Mouse (Mus musculus) neural tube, embryonic 11.5 days (tissue): ENCODE data around the gene Myo10. TPM values are rescaled to one million over a fixed set of nuclear protein-coding genes. Genes with fewer than 3 reads are reported as not detected.

ENCODE experiments used
- ATAC-seq: fragments of 200-750 bp; cut with Nextera tagmentation; 2 replicates; pipeline ENCODE4 v1.8.0; 2017; ENCODE audit warnings: moderate number of reproducible peaks, mild to moderate bottlenecking, moderate TSS enrichment, moderate library complexity; ENCODE audit not compliant: insufficient read depth, low FRiP score, low TSS enrichment
- DNase-seq: peaks from one replicate; pipeline ENCODE4 v3.0.0-alpha.2; 2015; ENCODE audit warnings: low spot score
- H3K27ac ChIP-seq: fragments of 300-500 bp; sonication (generic); 2 replicates; pipeline ENCODE4 v1.5.1; 2014; ENCODE audit warnings: low read depth, mild to moderate bottlenecking, low read length
- H3K27me3 ChIP-seq: fragments of 300-500 bp; sonication (generic); 2 replicates; pipeline ENCODE4 v1.6.1; 2014; ENCODE audit warnings: mild to moderate bottlenecking, low read length, mixed read lengths; ENCODE audit not compliant: control insufficient read depth, insufficient read depth
- H3K36me3 ChIP-seq: fragments of 300-500 bp; sonication (generic); 2 replicates; pipeline ENCODE4 v1.6.1; 2014; ENCODE audit warnings: mild to moderate bottlenecking, low read length, moderate library complexity, mixed read lengths; ENCODE audit not compliant: control insufficient read depth, insufficient read depth
- H3K4me1 ChIP-seq: fragments of 300-500 bp; sonication (generic); 2 replicates; pipeline ENCODE4 v1.6.1; 2014; ENCODE audit warnings: low read length, mixed read lengths; ENCODE audit not compliant: control insufficient read depth, insufficient read depth
- H3K4me2 ChIP-seq: fragments of 300-500 bp; sonication (generic); 2 replicates; pipeline ENCODE4 v1.6.1; 2014; ENCODE audit warnings: low read depth, mild to moderate bottlenecking, moderate library complexity
- H3K4me3 ChIP-seq: fragments of 300-500 bp; sonication (generic); 2 replicates; pipeline ENCODE4 v1.5.1; 2014; ENCODE audit warnings: low read depth, low read length
- H3K9ac ChIP-seq: fragments of 300-500 bp; sonication (generic); 2 replicates; pipeline ENCODE4 v1.6.1; 2014; ENCODE audit warnings: mild to moderate bottlenecking, low read length
- H3K9me3 ChIP-seq: fragments of 300-500 bp; sonication (generic); 2 replicates; pipeline ENCODE4 v1.6.1; 2016; ENCODE audit warnings: low read length; ENCODE audit not compliant: control insufficient read depth
- WGBS: fragments of 180-500 bp; shearing (Covaris S2); extraction: QIAGEN DNeasy Blood & Tissue Kit; methylation state at CpG from one replicate; pipeline ENCODE4 v1.1.7; 2014; 5-methylcytosine and 5-hydroxymethylcytosine counted together
- polyA plus RNA-seq: library from polyadenylated mRNA; unstranded; fragments of >200 nt; fragmentation: Nextera tagmentation; extraction: Ambion mirVana; gene quantifications from 2 replicates; pipeline ENCODE4 v1.2.1, GENCODE M21; 2014

The Myo10 gene
- polyA plus RNA-seq, 1 experiment from 2014 or later, result 40.5 TPM

DNA sequence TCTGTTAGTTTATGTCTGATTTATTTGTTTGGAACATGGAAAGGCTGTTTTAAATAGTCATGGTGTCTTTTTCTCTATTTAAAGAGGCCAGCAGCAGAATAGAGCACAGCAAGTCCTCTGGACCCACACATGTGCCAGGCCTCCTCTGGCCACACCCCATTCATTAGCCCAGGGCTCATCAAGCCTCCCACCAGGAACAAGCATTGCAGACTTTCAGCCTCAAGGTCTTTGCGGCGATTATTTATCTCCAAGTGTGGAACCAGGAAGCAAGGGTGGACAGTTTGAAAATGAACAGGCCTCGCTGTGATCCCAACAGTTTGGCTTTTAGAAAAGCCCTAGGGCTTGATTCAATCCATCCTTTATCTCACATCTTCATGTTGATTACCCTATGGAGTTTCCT lies 35.5 kb upstream of the Myo10 start:
- H3K9me3 ChIP-seq, result no peaks in the 10 kb centered on the region
- H3K9ac ChIP-seq, result no peak overlapping the region
- no peaks in the 10 kb centered on the region for H3K27me3 ChIP-seq
- H3K4me2 ChIP-seq, result no peak overlapping the region
- ATAC-seq (no peak), DNase-seq (no peak)
- no peak overlapping the region for H3K27ac ChIP-seq
- H3K4me1 ChIP-seq, result no peaks in the 10 kb centered on the region
- H3K4me3 ChIP-seq, result no peak overlapping the region
- 81% methylated on average over 3 of the region's 3 CpGs for WGBS
- H3K36me3 ChIP-seq, result no peaks in the 10 kb centered on the region

DNA sequence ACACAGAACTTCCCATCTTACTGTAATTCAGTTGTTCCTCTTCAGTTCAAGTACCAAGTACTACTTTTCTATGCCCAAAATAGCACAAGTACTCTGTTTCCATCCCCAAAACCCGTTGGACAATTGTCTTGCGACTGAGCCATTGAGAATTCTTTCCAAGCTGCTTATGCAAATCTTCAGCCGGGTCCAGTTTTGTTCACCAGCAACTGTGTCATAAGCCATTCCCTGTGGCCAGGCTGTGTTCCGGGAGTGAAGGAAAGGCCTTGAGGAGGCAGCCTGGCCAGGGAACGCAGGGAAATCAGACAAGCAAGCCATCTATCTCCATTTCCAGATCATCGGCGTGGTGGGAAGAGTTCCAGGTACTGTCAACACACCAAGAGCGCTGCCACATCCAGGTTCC lies 34.4 kb upstream of the Myo10 start:
- no peaks in the 10 kb centered on the region for H3K27me3 ChIP-seq
- no peaks in the 10 kb centered on the region for H3K4me1 ChIP-seq
- no peak for ATAC-seq
- no peak overlapping the region for H3K4me2 ChIP-seq
- no peak overlapping the region for H3K27ac ChIP-seq
- no peak overlapping the region for H3K4me3 ChIP-seq
- WGBS, result 86% methylated on average over 8 of the region's 8 CpGs
- H3K36me3 ChIP-seq, result no peaks in the 10 kb centered on the region
- no peaks in the 10 kb centered on the region for H3K9me3 ChIP-seq
- no peak for DNase-seq
- H3K9ac ChIP-seq, result no peak overlapping the region

GRCm38 (mm10) chr15:25589318-25589902 lies 32.9 kb upstream of the Myo10 start:
- 77% methylated on average over 11 of the region's 11 CpGs for WGBS
- Histone ChIP-seq H3K36me3 (no peaks in the 10 kb centered on the region), H3K4me2 (no peak overlapping the region), H3K9ac (no peak overlapping the region), H3K27ac (no peak overlapping the region), H3K4me1 (no peaks in the 10 kb centered on the region), H3K4me3 (no peak overlapping the region), H3K27me3 (no peaks in the 10 kb centered on the region), H3K9me3 (no peaks in the 10 kb centered on the region)
- DNase-seq, result no peak
- ATAC-seq, result no peak

GRCm38 (mm10) chr15:25589916-25590315 lies 32.4 kb upstream of the Myo10 start:
- H3K4me1 ChIP-seq, result no peaks in the 10 kb centered on the region
- H3K27me3 ChIP-seq, result no peaks in the 10 kb centered on the region

GRCm38 (mm10) chr15:25590891-25591290 lies 31.4 kb upstream of the Myo10 start:
- Histone ChIP-seq H3K4me2 (no peak overlapping the region), H3K4me1 (no peaks in the 10 kb centered on the region), H3K9me3 (no peaks in the 10 kb centered on the region), H3K4me3 (no peak overlapping the region), H3K27ac (no peak overlapping the region), H3K36me3 (no peaks in the 10 kb centered on the region), H3K27me3 (no peaks in the 10 kb centered on the region), H3K9ac (no peak overlapping the region)
- ATAC-seq (no peak), DNase-seq (no peak)
- WGBS, result 89% methylated on average over 7 of the region's 7 CpGs

More at GRCm38 (mm10) chr15:25589916-25590315, 32.4 kb upstream of the Myo10 start:
- Histone ChIP-seq H3K36me3 (no peaks in the 10 kb centered on the region), H3K9me3 (no peaks in the 10 kb centered on the region), H3K4me2 (no peak overlapping the region), H3K4me3 (no peak overlapping the region), H3K27ac (no peak overlapping the region), H3K9ac (no peak overlapping the region)
- WGBS, result 85% methylated on average over 5 of the region's 5 CpGs
- ATAC-seq (no peak), DNase-seq (no peak)

GRCm38 (mm10) chr15:25591964-25592363 lies 30.4 kb upstream of the Myo10 start:
- ATAC-seq (no peak), DNase-seq (no peak)
- Histone ChIP-seq H3K4me3 (no peak overlapping the region), H3K27me3 (no peaks in the 10 kb centered on the region), H3K4me1 (no peaks in the 10 kb centered on the region), H3K4me2 (no peak overlapping the region), H3K36me3 (no peaks in the 10 kb centered on the region), H3K9ac (no peak overlapping the region), H3K27ac (no peak overlapping the region), H3K9me3 (no peaks in the 10 kb centered on the region)
- WGBS, result 77% methylated on average over 4 of the region's 4 CpGs

DNA sequence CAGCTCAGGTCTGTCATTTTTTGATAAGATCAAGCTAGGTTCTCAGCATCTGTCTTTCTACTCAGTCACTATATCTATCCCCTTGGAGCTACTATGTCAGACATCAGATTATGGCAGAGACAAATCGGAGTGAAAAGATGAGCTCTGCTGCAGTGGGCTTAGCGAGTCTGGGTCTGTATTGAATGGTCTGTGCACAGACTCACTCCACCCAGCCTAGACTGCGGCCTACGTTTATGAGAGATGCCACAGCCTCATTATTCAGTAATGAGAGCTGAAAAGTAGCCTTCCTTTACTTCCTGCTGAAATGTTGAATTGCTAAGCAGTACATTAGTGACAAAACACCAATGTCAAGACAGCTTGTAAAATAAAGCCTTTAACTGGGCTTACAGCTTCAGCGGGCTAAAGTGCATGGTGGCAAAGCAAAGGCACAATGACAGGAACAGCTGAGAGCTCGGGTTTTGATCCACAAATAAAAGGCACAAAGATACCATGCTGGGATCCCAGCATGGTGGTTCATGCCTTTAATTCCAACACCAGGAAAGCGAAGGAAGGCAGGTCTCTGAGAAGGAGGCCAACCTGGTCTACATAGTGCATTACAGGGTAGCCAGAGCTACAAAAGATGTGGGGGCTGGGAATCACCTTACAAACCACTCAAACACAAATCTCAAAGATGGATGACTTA lies 28.7 kb upstream of the Myo10 start:
- ATAC-seq, result no peak

DNA sequence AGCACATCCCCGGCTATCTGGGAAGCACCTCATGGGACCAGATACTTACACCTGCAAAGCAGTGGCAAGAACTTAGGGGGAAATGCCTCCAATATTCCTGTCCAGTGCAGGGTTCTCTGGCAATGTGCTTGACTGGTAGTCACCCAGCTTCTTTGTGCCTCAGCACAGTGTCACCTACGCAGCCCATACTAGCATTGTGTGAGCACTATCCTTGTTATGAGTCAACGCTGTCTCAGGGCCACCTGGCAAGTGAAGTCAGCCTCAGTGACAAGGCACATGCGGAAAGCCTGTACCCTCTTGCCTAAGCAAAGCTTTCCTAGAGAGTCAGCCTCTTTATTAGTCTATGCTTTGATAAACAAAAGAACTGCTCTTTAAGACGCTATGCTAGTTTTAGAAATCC lies 24.0 kb upstream of the Myo10 start:
- no peak for ATAC-seq
- Histone ChIP-seq H3K27ac (no peak overlapping the region), H3K27me3 (no peaks in the 10 kb centered on the region), H3K4me1 (no peaks in the 10 kb centered on the region), H3K9ac (no peak overlapping the region), H3K4me2 (no peak overlapping the region), H3K9me3 (no peaks in the 10 kb centered on the region), H3K36me3 (no peaks in the 10 kb centered on the region), H3K4me3 (no peak overlapping the region)
- 87% methylated on average over 5 of the region's 5 CpGs for WGBS
- DNase-seq, result no peak

More for the DNA sequence above, 28.7 kb upstream of the Myo10 start:
- H3K27me3 ChIP-seq, result no peaks in the 10 kb centered on the region
- H3K4me3 ChIP-seq, result no peak overlapping the region
- no peak for DNase-seq
- H3K36me3 ChIP-seq, result no peaks in the 10 kb centered on the region
- no peak overlapping the region for H3K9ac ChIP-seq
- WGBS, result 54% methylated on average over 7 of the region's 7 CpGs
- no peaks in the 10 kb centered on the region for H3K4me1 ChIP-seq
- no peak overlapping the region for H3K4me2 ChIP-seq
- no peak overlapping the region for H3K27ac ChIP-seq
- H3K9me3 ChIP-seq, result no peaks in the 10 kb centered on the region

- Histone ChIP-seq H3K27me3 (no peaks in the 10 kb centered on the region), H3K4me1 (no peaks in the 10 kb centered on the region), H3K4me2 (no peak overlapping the region), H3K27ac (no peak overlapping the region), H3K9ac (no peak overlapping the region), H3K4me3 (no peak overlapping the region), H3K36me3 (no peaks in the 10 kb centered on the region), H3K9me3 (no peaks in the 10 kb centered on the region)
- no peak for ATAC-seq
- 80% methylated on average over 8 of the region's 8 CpGs for WGBS
- no peak for DNase-seq
Observed at GRCm38 (mm10) chr15:25602306-25602705, 20.0 kb upstream of the Myo10 start.
